Mouse (Mus musculus): Measurements from ENCODE around the gene Fndc3a.

The Fndc3a gene

DNA sequence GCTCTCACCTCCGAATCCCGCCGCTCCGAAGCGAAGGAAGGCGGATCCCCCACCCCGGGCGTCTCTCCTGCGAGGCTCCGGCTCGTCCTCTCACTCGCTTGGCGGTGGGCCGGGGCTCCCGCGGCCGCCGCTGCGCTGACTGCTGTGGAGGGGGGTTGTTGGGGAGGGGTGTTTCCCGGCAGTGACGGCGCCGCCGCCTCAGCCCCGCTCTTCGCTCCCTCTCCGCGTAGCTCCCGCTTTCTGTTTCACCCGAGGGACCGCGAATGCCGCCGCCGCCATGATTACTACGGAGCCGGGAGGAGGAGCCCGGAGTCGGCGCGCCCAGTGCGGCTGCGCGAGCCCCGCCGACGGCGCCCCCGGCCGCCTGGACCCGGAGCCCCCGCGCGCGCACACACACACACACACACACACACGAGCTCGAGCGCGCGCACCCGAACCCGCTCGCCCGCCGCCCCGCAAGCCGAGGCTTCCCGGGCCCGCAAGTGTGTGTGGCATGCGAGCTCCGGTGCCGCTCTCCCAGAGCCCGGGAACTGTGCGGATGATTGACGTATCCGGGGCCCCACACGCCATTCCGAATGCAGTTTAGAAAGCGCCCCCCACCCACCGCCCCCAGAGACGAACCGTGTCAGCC lies at the start of gene Fndc3a:
Fndc3a (minus strand) TSS at position 294 of the 631 bp plus-strand sequence.
- peak; percentile 86 for DNase-seq (ENCODE audit: low spot score)

DNA sequence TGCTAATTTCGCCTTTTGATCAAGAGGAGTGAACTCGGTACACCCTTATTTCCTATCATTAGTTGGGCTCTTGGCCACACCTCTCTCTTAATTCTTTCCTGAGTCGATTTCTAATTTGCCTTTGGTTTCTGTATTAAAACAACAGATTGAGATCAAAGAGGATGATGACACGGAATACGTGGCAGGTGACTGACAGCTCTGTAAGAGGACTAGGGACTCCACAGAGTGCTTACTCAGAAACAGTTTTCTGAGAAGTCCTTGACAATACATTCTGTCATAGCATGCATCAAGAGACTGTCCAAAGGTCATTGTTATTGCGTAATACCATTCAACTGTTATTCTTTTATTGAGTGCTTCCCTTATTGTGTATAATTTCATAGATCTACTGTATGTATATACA lies 43.1 kb upstream of the Fndc3a start:
- no peak for DNase-seq (ENCODE audit: low spot score)

DNA sequence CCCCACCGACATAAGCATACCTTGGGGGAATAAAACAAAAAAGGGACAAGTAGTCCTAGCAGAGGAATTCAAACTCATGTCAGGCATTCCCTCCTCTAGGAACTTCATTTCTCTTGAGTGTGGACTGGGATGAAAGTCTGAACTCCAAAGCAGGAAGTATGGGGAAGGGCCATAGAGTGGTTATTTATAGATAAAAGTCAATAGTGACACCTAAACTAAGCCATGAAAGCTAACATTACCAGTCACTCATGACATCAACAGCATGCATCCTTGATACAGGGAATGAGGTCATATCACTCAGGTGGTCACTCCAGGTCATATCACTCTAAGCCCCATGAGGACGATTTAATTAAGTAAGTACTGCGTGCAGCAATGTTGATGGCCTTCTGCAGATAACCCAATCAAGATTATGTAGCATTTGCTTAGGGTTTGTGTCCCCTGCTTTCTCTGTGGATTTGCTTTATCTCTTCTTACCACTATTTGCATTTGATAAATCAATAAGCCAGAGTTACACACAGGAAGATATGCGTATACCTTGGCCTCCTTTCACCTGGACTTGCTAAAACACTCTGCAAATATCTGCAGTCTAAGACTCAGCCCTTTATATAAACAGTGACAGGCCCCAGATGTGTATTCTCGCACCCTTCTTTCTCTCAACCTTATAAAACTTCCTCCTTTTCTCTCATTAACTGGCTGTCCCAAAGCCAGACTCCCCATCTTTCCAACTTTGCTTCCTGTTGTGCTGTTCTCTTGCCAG lies 40.8 kb upstream of the Fndc3a start:
- DNase-seq (ENCODE audit: low spot score) = no peak

DNA sequence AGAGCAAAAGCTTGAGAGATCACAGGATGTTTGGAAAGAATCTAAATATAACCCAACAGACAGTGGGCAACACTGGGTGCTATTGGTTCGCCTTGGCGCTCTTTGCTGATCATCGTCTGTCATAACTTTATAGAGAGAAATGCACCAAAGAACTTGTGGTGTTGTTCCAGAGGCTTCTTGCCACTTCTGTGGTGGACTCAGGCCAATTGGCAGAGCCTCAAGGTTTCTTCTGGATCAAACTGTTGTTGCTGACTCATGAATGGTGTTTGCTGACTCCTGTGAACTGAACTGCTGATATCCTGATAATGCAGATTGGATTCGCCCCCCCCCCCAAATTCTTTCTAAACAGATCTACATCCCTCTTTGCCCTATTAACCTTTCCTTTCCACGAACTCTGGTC lies 38.5 kb upstream of the Fndc3a start:
- DNase-seq (ENCODE audit: low spot score) = no peak

DNA sequence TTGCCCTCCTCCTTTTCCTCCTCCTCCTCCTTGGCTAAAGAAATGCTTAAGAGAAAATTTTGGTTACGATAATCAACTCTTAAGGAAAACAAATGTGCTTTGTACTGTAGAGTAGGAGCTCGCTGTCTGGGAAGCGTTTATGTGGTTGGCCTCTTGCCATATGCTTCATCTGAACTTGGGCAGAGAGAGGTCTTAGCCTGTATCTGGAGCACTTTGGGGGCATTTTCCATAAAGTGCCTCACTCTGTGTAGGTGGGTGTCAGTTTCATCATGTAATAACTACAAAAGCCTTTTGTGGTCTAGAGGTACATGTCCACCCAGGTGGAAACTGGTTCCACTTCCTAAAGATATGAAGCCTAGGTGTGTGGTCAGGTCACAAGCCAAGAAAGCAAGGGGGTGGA lies 31.9 kb upstream of the Fndc3a start:
- DNase-seq (ENCODE audit: low spot score) = no peak

DNA sequence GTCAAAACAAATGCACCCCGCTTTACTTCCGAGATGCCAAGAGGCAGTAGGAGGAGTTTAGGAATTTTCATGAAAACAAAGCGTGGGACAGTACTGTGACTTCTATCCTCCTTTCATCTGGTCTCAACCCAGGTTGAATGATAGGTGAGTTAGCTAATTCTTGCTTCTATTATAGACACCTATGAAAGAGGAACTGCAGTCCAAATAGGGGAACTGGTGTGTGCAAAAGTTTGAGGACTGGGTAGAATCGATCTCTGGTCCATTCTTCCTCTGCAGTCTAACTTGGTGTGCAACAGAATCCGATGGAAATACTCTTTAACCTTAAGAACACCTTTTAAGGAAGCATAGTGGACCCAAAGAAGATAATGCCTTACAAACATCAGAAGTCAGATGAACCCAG lies 30.5 kb upstream of the Fndc3a start:
- no peak for DNase-seq (ENCODE audit: low spot score)

DNA sequence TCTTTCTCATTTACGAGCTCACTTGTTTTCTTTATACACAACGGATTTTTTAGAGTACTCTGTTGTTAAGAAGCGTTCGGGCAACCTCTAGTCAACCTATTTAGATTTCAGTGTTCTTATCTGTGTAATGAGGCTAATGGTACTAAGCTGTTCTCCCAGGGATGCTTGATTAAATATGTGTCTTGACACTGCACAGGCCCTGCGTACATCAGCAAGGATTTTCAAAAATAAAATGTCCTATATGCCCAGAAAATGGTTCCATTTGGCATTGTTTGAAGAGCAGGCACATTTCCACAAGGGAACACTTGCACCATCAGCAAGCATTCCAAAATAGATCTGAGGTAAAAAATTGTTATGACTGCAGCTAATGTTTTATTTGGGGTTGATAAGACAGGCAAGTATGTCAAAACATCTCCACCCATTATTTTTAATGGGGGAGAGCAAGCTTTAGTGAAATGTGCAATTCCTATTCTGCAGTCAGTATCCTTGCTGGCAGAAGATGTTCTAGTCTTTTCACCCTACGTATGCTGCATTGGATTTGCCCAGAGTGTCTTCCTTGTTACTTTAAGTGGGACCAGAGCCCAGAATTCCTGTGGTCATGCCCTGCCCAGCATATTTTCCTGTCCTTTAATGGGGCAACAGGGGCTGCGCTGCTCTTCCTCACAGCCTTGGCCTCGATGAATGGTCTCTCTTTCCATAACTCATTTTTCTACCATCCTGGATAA lies 29.8 kb upstream of the Fndc3a start:
- DNase-seq (ENCODE audit: low spot score) = no peak

DNA sequence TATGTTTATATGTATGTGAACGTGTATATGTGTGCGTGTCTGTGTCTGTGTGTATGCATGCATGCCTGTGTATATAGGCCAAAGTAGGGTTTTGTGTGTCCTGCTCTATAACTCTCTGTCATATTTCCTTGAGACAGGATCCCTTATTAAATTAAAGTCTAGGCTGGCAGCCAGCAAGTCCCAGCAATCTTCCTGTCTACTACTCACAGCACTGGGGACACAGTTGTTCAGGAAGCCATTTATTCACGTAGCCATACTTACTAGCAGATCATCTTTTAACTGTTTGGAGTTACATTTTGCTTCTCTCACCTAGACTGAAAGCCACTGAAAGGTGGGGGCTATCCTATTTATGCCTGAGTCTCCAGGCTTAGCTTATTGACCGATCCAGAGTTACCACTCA lies 29.0 kb upstream of the Fndc3a start:
- no peak for DNase-seq (ENCODE audit: low spot score)

DNA sequence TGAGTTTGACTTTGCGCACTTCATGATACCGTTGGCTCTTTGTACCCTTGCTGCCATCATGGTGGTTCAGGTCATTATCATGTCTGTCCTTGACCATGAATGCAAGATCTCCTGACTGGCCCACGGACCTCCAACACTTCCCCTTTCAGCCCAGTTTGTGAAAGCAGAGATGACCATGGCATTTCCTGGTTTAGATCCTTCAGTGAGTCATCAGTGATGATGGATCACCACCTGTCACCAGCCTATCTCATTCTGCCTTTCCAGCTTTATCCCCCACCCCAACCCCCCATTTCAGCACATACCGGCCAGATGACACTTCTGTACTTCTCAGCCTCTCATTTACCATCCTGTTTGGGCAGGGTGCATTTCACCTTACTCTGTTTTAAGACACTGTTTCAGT lies 28.4 kb upstream of the Fndc3a start:
- no peak for DNase-seq (ENCODE audit: low spot score)

DNA sequence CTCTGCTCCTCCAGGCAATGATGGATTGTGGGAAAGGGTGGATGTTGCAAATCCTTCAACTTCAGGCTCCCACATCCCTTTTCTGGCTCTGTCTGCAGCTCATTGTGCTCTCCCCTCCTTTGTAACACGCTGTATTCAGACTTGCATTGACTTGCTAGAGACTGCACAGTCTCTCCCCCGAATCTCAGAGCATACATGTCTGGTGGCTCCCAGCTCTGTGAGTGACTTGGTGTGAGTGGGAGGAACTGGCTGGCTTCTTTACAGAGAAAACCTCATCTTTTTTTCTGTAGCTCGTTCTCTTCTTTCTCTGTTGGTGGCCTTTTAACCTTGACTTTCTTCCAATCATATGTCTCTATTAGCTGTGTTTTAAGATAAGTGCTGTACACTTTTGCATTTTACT lies 16.1 kb upstream of the Fndc3a start:
- no peak for DNase-seq (ENCODE audit: low spot score)

DNA sequence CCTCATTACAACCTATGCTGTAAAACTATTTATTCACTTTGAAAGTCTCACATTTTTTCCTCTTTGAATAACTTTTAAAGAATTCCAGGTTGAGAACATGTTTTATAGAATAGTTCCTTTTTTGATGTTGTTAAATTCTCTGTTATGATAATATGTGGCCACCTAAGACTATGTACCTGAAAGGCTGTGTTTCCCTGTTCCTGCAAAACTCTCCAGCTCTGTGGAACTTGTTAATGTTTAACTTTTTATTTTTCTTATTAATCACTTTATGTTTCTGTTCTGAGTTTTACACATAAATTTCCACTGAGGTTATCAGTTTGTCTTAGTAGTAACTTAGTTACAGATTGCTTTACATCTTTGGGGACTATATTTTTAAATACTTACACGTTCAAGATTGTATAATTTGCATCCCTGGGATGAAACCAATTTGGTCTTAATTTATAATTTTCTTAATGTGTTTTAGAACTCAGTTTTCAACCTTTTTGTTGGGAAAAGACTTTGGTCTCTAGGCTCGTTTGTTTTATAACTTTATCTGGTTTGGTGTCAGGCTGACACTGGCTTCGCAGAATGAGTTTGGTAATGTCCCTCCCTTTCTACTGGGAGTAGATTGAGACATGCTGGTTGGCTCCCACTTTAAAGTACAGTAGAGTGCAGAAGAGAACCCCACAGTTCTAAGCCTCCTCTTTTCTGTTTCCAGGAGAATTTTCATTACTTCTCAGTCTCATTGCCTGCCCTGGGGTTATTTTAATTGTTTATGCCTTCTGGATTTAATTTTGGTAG lies 12.7 kb upstream of the Fndc3a start:
- DNase-seq (ENCODE audit: low spot score) = no peak

DNA sequence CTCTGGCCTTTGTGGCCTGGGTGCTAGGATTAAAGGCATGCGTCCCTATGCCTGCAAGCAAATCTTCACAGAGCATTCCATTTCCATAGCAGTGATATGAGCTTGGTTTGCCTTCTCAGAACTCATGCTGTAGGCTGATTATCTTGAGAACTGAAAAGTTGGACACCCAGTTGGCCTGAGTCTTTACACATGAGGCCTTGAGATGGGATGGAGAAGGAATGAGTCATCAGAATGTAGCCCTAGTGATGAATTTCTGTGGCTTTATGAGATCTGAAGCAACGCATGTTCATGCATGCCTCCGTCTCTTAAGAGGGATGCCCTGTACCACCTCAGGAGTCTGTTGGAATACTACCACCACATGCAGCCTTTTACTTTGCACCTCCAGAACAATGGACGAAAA lies 6.4 kb upstream of the Fndc3a start:
- DNase-seq (ENCODE audit: low spot score) = no peak

DNA sequence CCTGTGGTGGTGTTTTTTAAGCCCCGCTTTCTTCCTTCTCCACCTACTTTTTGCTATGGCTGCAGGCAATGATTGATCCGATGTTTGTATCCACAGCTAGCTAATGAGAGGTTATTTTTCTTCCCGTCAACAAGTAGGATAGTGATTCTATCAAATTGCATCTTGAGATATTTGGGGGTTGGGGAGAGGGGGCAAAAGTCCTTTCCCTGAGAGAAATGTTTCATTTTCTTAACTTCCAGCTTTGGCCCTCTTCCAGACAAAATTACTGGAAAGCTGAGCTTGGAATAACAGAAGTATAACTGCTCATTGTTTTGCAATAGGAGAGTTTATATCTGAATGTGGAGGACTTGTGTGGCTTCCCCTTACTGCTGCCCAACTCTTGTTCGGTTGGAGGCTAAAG lies 1.3 kb upstream of the Fndc3a start:
- no peak for DNase-seq (ENCODE audit: low spot score)

DNA sequence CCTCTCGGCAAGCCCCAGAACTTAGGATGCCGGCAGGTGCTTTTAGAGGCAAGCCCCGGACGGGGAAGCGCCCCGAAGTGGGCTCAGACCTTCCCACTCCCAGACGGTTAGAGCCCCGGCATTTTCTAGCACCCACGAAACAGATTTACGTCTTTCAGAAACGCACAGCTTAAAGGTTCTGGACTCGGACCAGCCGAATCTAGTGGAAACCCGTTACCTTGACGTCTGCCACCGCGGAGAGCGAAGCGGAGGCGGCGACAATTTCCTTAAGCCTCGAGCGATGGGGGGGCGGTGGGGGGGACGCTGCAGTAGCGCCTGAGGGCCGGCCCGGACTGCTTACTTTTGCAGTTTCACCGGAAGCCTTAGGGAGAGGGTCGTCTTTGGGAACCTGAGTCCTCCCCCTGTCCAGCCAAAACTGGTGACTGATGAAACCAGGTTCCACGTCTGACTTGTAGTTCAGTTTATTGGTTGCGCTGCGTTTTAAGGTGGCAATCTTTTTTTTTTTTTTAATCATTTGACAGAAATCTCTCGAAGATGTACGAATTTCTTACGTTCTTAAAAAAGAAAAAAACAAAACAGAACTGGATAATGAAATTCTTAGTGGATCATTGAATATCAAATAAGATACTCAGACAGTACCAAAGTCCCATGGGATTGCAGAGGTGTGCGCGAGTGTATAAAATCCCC lies 681 bp upstream of the Fndc3a start:
- DNase-seq (ENCODE audit: low spot score) = peak; percentile 30

DNA sequence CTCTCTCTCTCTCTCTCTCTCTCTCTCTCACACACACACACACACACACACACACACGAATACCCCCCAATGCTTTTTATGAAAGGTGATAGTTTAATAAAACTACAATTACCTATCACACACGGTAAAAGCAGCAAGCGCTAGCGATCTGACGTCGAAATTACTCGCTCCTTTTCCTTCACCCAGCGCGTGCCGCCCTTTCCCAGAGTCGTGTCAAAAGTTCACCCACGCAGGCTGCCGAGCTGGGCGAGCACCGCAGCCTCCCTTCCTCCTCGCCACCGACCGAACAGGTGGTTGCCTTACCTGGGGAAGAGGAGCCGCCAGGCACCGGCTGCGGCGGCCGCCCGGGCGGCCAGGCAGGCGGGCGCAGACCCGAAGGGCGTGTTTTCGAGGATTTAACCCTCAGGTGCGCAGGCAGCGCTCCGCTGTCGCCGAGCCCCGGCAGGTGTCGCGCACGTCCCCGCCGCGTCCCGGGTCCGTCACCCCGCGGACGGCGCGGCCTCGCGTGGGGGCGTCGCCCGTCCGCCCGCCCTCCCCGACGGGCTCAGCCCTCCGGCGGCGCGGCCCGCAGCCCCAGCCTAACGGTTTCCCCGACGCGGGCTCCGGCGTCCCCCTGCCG lies 603 bp downstream of the Fndc3a start:
- DNase-seq (ENCODE audit: low spot score) = peak; percentile 30

DNA sequence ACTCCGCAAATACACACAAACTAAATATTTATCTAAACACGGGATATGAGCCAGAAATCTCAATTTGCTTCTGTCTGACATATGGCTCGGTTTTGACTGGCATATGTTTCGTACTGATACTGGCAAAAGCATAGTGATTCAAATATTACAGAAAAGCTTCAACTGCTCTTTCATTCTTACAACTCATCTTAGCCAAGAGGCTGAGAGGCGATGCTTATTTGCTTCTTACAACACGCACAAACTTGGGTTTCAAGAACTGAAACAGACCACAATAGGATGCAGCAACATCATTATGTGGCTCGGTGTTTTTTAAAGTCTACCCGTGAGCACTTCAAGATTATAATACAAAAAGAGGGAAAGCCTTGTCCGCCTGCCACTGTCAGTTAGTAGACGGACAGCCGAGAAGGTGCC lies 1.2 kb downstream of the Fndc3a start:
- peak; percentile 29 for DNase-seq (ENCODE audit: low spot score)

DNA sequence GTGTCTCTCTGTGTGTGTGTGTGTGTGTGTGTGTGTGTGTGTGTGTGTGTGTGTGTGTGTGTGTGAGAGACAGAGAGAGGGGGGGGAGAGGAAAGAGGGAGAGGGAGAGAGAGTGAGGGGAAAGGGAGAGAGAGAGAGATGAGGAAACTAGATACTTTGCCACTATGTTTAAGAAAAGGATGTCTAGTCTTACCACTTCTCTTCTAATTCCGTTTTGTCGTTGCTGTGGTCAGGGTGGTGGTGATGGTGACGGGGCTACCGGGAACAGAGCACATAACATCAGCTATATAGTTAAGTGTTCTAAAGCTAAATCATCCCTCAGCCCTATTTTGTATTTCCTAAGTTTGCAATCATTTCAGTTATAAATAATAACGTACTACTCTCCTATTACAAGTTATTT lies 9.7 kb downstream of the Fndc3a start:
- no peak for DNase-seq (ENCODE audit: low spot score)

DNA sequence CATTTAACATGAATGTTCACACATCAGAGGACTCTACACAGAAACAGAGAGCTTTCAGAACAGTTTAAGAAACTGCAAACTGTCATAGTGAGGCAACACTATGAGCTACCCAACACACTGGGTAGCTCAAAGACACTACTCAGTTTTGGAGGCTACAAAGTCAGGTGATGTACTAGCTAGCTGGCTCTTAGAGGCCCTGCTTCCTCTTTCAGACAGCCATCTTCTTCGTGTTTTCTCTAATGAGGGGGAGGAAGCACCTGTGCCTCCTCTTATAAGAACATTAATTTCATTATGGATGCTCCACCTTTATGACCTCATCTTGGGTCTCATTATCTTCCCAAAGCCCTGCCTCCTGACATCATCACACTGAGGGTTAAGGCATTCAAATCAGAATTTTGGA lies 18.4 kb downstream of the Fndc3a start:
- no peak for DNase-seq (ENCODE audit: low spot score)

DNA sequence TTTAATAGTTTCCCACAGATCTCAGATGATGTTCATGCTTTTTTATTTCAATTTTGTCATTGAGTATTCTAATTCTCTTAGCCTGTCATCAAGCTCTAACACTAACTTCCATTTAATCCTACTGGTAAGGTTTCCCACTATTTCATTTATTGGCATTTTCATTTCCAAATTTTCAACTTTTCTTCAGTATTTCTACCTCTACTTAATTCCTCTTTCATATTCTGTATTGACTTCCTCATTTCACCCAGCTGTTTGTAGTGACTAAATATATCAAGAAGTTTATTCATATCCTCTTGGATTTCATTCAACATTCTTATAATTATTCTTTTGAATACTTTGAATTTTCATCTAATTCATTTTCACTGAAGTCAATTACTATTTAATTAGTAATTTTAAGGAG lies 20.3 kb downstream of the Fndc3a start:
- DNase-seq (ENCODE audit: low spot score) = no peak

DNA sequence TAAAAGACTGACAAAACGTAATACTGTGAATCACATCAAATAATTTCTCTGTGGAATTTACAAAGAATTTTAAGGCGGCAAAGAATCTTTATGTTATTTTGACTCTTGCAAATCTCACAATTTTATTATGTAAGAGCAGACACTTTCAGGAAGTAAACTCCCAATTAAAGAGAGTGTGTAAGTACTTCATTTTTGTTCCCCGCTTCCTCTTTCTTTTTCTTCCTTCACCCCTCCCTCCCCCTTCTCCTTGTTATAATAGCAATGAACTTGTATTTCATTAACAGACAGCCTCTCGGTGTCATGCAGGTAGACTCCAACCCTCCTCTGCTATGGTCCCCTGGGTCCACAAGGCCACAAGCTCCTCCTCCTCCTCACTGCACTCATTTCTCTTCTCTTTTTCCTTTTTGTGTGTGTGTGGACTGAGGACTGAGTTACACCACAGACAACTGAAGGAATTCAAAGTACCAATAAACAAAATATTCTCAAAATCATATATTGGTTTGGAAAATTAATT lies 24.9 kb downstream of the Fndc3a start:
- no peak for DNase-seq (ENCODE audit: low spot score)

DNA sequence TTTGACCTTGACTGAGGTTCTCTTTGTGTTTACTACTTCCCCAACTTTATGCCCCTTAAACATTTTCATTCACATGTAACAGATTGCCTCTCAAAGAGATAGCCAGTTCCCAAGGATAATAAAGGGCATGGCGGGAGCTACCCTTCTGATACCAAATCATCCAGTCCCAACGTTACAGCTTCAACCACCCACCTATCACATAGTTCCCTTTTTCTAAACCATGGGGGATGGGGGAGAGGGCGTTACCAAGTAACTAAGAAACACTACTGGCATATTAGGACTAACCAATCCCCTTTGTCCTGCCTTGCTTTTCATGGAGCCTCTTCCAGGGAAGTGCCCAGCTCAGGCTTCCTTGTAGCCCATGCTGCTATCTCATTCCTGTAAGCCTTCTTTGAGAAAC lies 32.6 kb downstream of the Fndc3a start:
- DNase-seq (ENCODE audit: low spot score) = no peak

All from retina, embryonic 14.5 days (tissue).